Mouse (Mus musculus) heart, adult 11 months (tissue): ENCODE data around the gene 1700028P14Rik.

Experiments
- DNase-seq: peaks from one replicate; pipeline ENCODE4 v3.0.0; 2022

The 1700028P14Rik gene

GRCm38 (mm10) chr19:23594950-23595349 lies 57.7 kb downstream of the 1700028P14Rik start:
- DNase-seq: no peak

DNA sequence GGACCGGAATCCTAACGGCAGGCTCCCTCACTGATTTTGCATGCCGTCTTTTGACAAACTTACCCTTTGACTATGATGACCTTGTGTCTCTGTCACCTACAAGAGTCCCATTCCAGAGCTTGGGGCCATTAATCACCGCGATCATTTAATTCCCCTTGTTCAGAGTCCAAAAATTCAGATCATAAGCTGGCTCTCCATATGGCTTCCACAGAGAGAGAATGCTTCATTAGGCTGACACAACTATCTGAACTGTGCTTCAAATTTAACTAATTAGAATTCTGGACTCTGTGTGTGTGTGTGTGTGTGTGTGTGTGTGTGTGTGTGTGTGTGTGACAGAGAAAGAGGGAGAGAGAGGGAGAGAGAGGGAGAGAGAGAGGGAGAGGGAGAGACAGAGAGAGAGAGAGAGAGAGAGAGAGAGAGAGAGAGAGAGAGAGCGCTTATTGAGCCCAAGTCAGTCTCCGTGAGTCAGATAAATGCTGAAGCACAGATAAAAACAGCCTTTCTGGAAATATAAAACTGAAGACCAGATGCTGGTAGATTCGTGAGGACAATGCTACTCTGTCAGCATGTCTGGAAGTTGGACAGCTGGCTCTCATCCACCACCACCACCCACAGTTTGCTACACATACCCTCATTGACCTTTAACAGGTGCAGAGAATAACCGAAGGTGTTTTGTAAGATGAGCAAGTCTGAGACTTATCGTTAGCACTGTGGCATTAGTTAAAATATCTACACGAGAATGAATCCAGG lies 73.8 kb downstream of the 1700028P14Rik start:
- DNase-seq: peak; percentile 43

GRCm38 (mm10) chr19:23576685-23577084 lies 75.9 kb downstream of the 1700028P14Rik start:
- DNase-seq: peak; percentile 28

GRCm38 (mm10) chr19:23563693-23564092 lies 88.9 kb downstream of the 1700028P14Rik start:
- DNase-seq: peak; percentile 22

DNA sequence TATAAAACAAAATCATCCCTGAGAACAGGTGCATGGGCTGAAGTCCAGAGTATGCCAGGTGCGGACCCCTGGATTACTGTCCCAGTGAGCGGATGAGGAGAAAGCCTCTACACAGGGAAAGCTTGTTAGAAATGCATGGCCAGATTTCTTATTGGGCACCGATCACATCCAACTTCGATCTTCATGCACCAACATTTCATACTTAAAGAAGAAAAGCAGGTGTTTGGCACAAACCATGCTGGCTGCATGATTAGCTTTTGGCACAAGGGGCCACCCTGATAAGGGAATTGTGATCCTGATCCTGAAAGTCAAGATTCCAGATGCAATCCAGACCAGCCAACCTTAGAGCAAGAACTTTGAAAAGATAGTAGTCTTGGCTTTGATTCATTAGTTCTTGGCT lies 90.0 kb downstream of the 1700028P14Rik start:
- DNase-seq: peak; percentile 88

GRCm38 (mm10) chr19:23562061-23562460 lies 90.6 kb downstream of the 1700028P14Rik start:
- peak; percentile 93 for DNase-seq

DNA sequence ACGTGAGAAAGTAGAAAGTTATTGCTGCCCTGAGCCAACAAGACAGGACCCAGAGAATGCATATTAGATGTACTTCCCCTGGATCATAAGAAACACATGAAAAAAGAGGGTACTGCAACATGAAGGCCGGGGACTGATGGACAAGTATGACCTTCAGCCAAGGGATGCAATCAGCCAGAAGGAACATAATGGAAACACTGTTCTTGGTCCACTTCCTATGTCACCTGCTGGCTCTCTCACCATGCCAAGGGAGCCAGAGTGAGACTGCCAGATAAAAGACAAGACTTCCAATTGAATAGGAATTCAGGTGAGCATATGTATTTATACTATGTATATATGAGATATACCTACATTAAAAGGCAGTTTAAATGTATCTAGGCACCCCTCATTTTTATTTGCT lies 99.2 kb downstream of the 1700028P14Rik start:
- DNase-seq: no peak

GRCm38 (mm10) chr19:23545604-23546003 lies 107.0 kb downstream of the 1700028P14Rik start:
- no peak for DNase-seq

GRCm38 (mm10) chr19:23543244-23544004 lies 109.2 kb downstream of the 1700028P14Rik start:
- no peak for DNase-seq

DNA sequence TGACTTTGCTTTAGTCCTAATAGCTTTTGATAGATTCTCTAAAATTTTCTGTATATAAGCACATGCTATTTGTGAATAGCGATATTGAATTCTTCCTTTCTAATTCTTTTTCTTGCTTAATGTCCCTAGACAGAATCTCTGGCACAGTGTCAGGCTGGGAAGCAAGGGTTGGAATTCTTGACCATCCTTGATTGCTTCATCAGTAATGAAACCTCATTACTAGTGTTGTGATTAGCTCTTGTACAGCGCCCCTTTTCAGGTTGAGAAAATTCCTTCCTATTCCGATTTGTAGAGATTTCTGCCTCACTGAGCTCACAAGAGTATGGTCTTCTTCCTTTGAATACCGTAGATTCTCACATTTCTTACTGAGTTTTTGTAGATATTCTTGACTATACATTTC lies 109.9 kb downstream of the 1700028P14Rik start:
- no peak for DNase-seq

DNA sequence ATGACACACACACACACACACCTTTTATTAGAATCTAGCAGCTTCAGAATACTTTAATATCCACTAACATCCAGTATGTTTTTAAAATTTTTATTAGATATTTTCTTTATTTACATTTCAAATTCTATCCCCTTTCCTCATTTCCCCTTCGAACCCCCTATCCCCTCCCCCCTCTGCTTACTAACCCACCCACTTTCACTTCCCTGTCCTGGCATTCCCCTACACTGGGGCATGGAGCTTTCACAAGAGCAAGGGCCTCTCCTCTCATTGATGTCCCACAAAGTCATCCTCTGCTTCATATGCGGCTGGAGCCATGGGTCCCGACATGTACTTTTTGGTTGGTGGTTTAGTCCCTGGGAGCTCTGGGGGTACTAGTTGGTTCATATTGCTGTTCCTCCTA lies 116.9 kb downstream of the 1700028P14Rik start:
- no peak for DNase-seq

DNA sequence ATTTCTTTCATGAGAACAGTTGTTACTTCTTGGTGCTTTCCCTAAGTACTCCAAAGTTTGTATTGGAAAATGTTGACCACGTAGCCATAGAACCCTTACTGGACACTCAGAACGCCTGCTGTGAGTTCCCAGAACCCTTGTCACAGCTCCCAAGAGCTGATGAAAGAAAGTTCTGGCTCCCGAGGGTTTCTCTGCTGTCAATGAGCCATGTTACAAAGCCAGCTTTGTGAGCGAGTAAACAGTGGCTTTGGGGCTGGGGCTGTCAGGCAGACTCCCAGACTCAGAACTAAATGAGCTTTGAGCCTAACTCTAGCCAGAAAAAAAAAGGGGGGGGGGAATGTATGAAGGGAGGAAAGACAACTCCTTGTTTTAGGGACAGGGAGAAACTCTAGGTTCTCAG lies 120.7 kb downstream of the 1700028P14Rik start:
- DNase-seq: peak; percentile 95

DNA sequence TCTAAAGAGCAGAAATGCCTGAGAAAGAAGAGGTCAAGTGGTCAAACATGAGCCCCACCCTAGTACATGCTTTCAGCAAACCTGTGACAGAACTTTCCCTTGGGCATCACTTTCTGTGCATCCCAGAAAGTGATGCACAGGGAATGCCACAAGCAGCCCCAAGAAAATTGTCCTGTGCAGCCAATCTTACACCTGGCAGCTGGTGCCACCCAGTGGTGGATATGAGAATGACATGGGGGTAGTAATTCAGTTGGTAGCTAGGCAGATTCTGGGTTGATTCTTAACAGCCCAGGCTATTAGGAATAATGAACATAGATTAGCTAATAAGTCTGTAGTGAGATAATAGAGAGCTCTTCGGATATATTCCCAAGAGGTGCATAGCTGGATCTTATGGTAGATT lies 128.9 kb downstream of the 1700028P14Rik start:
- peak; percentile 94 for DNase-seq

DNA sequence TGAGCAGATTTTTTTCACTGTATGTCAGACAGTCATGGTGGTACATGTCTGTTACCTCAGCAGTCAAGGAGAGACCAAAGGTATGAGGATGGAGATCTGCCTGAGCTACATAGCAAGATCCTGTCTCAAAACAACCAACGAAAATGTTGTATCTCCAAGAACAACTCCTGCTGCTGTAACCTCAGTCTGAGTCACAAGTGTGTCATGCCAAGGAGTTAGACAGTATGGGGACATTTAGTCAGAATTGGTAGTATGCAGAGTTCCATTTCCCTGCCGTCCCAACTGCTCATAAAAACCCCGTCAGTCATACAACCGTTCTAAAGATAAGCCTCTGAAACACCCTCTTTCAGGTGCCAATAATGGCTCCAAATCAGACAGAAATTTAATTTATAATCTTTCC lies 130.8 kb downstream of the 1700028P14Rik start:
- DNase-seq: no peak

- peak; percentile 74 for DNase-seq
These were observed 131.5 kb downstream of the 1700028P14Rik start for GRCm38 (mm10) chr19:23521071-23521470.

- peak; percentile 90 for DNase-seq
These were observed 132.0 kb downstream of the 1700028P14Rik start for GRCm38 (mm10) chr19:23520629-23521028.

- DNase-seq: no peak
These were observed 134.1 kb downstream of the 1700028P14Rik start for GRCm38 (mm10) chr19:23518477-23518876.

DNA sequence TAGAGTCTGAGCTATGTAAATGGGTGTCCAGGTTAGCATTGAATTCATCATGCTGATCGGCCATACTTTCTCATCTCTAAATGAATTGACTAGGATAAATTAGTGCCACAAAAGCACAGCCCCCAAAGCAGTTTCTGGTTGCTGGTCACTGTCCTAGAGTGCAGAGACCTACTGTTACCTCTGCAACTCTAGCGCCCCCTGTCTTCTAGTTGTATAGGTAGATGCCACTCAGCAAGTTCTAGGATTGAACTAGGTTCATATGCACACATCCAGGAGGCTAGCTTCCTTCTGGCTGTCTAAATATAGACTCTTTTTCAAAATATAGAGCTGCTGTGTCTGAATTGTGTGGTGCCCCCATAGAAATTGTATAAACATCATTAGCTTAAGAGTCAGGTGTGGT lies 141.3 kb downstream of the 1700028P14Rik start:
- DNase-seq: no peak
